Mouse (Mus musculus) c-Kit-positive CD71-negative TER-119-negative erythroid progenitor cells, embryonic 14.5 days (primary cell): ENCODE measurements around the gene Actn4.

Experiments used
- DNase-seq: peaks from one replicate; pipeline ENCODE4 v3.0.0-alpha.2; 2013; ENCODE audit warnings: low read depth

Gene Actn4

GRCm38 (mm10) chr7:28924802-28925201, 37.3 kb downstream of the Actn4 start:
- DNase-seq: no peak

GRCm38 (mm10) chr7:28923865-28924291, 38.3 kb downstream of the Actn4 start:
- no peak for DNase-seq

GRCm38 (mm10) chr7:28922606-28923005, 39.5 kb downstream of the Actn4 start:
- DNase-seq: no peak

GRCm38 (mm10) chr7:28921722-28922465, 40.2 kb downstream of the Actn4 start:
- no peak for DNase-seq

GRCm38 (mm10) chr7:28921178-28921577, 41.0 kb downstream of the Actn4 start:
- DNase-seq: no peak

GRCm38 (mm10) chr7:28919815-28920214, 42.3 kb downstream of the Actn4 start:
- no peak for DNase-seq

- DNase-seq: no peak
Observed at GRCm38 (mm10) chr7:28918540-28918939, 43.6 kb downstream of the Actn4 start.

- no peak for DNase-seq
Observed at GRCm38 (mm10) chr7:28917503-28918426, 44.4 kb downstream of the Actn4 start.

- DNase-seq: no peak
Observed at GRCm38 (mm10) chr7:28916491-28916890, 45.6 kb downstream of the Actn4 start.

GRCm38 (mm10) chr7:28913171-28913570, 49.0 kb downstream of the Actn4 start:
- DNase-seq: no peak

GRCm38 (mm10) chr7:28911632-28912031, 50.5 kb downstream of the Actn4 start:
- no peak for DNase-seq

GRCm38 (mm10) chr7:28907195-28907594, 54.9 kb downstream of the Actn4 start:
- no peak for DNase-seq

GRCm38 (mm10) chr7:28903778-28904177, 58.4 kb downstream of the Actn4 start:
- DNase-seq: no peak

- DNase-seq: no peak
Observed at GRCm38 (mm10) chr7:28902809-28903208, 59.3 kb downstream of the Actn4 start.

GRCm38 (mm10) chr7:28902180-28902579, 60.0 kb downstream of the Actn4 start:
- no peak for DNase-seq

- DNase-seq: no peak
Observed at GRCm38 (mm10) chr7:28901311-28902125, 60.6 kb downstream of the Actn4 start.

- DNase-seq: no peak
Observed at GRCm38 (mm10) chr7:28899972-28900371, 62.2 kb downstream of the Actn4 start.

GRCm38 (mm10) chr7:28897661-28898060, 64.5 kb downstream of the Actn4 start:
- DNase-seq: no peak

GRCm38 (mm10) chr7:28894942-28895341, 67.2 kb downstream of the Actn4 start:
- no peak for DNase-seq

GRCm38 (mm10) chr7:28893643-28894265, 68.4 kb downstream of the Actn4 start:
- no peak for DNase-seq

- no peak for DNase-seq
Observed at GRCm38 (mm10) chr7:28892601-28893000, 69.5 kb downstream of the Actn4 start.

GRCm38 (mm10) chr7:28888701-28889161, 73.4 kb downstream of the Actn4 start:
- no peak for DNase-seq
